Mouse (Mus musculus): ENCODE data around the gene Olfr1373.

GRCm38 (mm10) chr11:52122045-52122444 lies 23.3 kb downstream of the Olfr1373 start:
- TF ChIP-seq POLR2A (IDR thresholded peaks at IDR 0.05; ENCODE audit: borderline replicate concordance, extremely low read depth, low read depth, low read length) (no peak), CTCF (IDR thresholded peaks at IDR 0.05; ENCODE audit: insufficient read depth, low read length) (no peak)
